Mouse (Mus musculus): ENCODE results near the gene Slc16a14. TPM values are rescaled to one million over a fixed set of nuclear protein-coding genes. Genes with fewer than 3 reads are reported as not detected.

The Slc16a14 gene
- polyA plus RNA-seq, 1 experiment from 2014 or later = 25.1 TPM

DNA sequence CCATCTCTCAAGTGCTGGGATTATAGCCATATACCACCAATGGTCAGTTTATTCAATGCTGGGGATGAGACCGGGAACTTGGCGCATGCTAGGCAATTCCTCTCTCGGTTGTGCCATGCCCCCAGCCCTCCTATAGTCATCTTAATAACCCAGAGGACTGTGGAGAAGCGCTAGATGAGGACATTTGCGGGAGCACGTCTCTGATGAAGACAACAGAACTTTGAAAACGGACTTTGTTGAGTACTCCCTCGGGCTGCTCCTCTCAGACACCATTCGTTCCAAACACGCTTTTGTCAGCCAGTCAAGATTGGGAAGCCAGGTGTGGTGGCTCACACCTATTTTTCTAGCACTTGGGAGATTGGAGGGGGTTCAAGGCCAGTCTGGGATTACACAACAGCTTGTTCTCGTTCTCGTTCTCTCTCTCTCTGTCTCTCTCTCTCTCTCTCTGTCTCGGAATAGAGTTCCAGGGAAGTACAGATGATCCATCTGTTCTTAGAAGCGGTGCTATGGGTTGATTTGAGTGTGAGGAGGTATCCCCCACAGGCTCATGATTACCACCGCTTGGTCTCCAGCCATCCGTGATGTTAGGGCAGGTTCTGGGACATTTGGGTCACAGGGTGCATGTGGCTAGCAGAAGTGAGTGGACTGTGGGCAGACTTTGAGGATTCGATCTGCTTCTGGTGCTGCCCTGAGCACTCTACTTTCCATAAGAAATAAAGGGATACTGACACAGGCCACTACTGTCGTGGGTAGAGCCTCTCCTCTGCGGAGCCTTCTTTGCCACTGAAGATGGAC lies 2.0 kb upstream of the Slc16a14 start:
- H3K36me3 ChIP-seq (replicated peaks) = no peaks in the 10 kb centered on the region
- H3K4me2 ChIP-seq = no peak overlapping the region
- H3K27ac ChIP-seq = no peak overlapping the region
- no peak overlapping the region for H3K4me3 ChIP-seq
- WGBS = 93% methylated on average over 19 of the region's 19 CpGs
- peaks cover 19% of the 10 kb centered on the region for H3K4me1 ChIP-seq
- no peaks in the 10 kb centered on the region for H3K27me3 ChIP-seq (replicated peaks)
- ATAC-seq (replicated peaks) = no peak
- H3K9ac ChIP-seq = no peak overlapping the region
- no peaks in the 10 kb centered on the region for H3K9me3 ChIP-seq

DNA sequence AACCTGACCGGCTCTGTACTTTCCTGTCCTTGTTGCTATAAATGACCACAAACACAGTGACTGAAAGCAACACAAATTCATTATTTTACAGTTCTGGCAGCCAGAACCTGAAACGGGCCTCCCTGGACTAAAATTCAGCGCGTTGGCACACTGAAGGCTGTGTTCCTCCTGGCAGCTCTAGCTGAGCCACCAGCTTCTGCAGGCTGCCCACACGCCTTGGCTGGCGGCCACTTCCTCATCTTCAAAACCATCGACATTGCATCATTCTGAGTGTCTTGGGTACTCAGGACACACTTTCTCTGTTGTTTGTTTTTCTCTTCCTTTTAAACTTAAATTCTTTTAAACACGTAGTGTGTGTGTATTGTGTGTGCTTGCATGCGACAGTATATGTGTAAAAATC lies 734 bp upstream of the Slc16a14 start:
- Histone ChIP-seq H3K4me2 (peak overlapping the region; percentile 54), H3K4me1 (peaks cover 19% of the 10 kb centered on the region), H3K9me3 (no peaks in the 10 kb centered on the region), H3K27ac (peak overlapping the region; percentile 92), H3K27me3 (replicated peaks) (no peaks in the 10 kb centered on the region), H3K9ac (0 out of 2 replicates have a peak overlapping the region, but pooled peaks have one; percentile 80), H3K36me3 (replicated peaks) (no peaks in the 10 kb centered on the region), H3K4me3 (peak overlapping the region; percentile 66)
- ATAC-seq (replicated peaks) = no peak
- 71% methylated on average over 9 of the region's 9 CpGs for WGBS

DNA sequence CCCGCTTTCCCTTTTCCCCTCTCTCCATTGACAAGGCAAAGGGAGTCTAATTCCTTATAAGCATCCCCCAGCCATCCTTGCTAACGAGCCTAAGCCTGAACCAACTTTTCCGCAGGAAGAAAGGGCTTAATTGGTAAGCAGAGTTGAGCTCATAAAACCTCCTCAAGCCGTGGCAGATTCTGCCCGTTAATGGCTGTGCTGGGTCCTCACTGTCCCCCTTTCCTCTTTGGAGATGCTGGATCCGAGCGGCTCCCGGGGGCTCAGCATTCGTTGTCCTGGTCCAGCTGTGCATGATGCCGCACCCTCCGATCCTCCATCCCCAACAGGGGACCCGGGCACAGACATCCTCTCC lies 807 bp downstream of the Slc16a14 start:
- no peak for ATAC-seq (replicated peaks)
- Histone ChIP-seq H3K9ac (peak overlapping the region; percentile 80), H3K4me3 (peak overlapping the region; percentile 66), H3K9me3 (no peaks in the 10 kb centered on the region), H3K36me3 (replicated peaks) (peaks cover 1% of the 10 kb centered on the region), H3K27ac (peak overlapping the region; percentile 92), H3K4me2 (peak overlapping the region; percentile 54), H3K4me1 (peaks cover 19% of the 10 kb centered on the region), H3K27me3 (replicated peaks) (no peaks in the 10 kb centered on the region)
- WGBS = 1% methylated on average over 12 of the region's 12 CpGs

DNA sequence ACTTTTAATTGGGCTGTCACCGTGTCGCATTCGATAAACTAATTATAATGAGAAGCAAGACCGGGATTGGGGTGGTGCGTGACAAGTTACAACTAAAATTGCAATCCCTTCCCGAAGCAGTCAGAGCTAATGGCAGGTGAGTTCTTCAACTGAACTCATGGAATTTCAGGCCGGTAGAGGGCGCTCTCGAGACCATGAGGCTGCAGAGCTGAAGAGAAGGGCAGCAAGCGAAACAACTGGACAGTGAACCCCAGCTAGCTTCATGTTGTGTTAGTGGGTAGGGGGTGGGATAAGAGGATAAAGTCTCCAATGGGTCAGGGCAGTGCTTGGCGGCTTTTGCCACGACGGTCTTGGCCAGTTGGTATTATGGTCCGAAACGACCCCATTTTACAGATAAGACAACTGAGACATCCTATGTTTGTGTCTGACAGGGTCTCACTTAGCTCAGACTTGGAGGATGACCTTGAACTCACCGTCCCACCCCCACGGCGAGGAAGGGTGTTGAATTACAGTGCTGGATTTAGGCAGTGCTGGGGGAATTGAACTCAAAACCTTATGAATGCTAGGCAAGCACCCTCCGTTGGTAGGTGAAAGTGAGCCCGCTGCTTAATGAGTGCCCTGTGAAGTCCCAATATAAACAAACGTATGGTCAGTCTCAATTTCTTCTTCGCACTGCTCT lies 1.3 kb downstream of the Slc16a14 start:
- Histone ChIP-seq H3K27ac (peak overlapping the region; percentile 92), H3K9me3 (no peaks in the 10 kb centered on the region), H3K4me2 (peak overlapping the region; percentile 54), H3K9ac (peak overlapping the region; percentile 80), H3K4me3 (peak overlapping the region; percentile 66), H3K36me3 (replicated peaks) (peaks cover 3% of the 10 kb centered on the region), H3K27me3 (replicated peaks) (no peaks in the 10 kb centered on the region), H3K4me1 (peaks cover 19% of the 10 kb centered on the region)
- ATAC-seq (replicated peaks) = peak; percentile 25
- 7% methylated on average over 22 of the region's 22 CpGs for WGBS

DNA sequence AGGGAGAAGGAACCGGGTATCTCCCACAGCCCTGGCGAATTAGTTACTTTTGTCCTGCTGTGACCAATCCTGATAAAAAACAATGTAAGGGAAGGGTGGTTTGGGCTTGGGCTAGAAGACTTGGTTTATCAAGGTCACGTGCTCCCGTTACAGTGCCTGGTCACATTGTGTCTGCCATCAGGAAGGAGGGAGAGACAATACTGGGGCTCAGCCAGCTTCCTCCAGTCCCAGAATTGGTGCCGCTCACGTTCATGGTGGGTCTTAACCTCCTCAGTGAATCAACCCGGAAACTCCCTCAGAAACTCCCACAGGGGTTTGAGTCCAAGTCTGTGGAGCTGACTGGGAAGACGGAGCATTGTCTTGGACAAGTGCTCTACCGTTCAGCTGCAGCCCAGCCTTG lies 9.3 kb downstream of the Slc16a14 start:
- H3K27ac ChIP-seq = no peak overlapping the region
- peaks cover 12% of the 10 kb centered on the region for H3K36me3 ChIP-seq (replicated peaks)
- ATAC-seq (replicated peaks) = no peak
- no peaks in the 10 kb centered on the region for H3K4me1 ChIP-seq
- H3K4me2 ChIP-seq = no peak overlapping the region
- no peaks in the 10 kb centered on the region for H3K9me3 ChIP-seq
- H3K9ac ChIP-seq = no peak overlapping the region
- H3K27me3 ChIP-seq (replicated peaks) = no peaks in the 10 kb centered on the region
- WGBS = 78% methylated on average over 9 of the region's 9 CpGs
- no peak overlapping the region for H3K4me3 ChIP-seq

DNA sequence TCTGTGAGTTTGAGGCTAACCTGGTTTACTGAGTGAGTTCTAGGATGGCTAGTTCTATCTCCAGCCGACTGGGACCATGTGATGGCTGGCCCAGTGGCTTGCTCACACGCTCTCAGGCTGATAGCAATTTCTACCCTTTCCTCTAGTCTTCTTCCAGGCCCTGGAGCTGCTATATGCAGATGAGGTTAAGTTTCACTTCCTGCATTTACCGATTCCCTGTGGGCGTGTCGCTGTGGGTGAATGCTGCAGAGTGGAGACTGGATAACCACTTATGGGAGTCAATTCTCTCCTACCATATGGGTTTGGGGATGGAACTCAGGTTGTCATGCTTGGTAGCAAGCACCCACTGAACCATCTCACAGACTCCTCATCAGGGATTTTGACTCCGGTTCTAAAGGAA lies 10.8 kb downstream of the Slc16a14 start:
- H3K27ac ChIP-seq = no peak overlapping the region
- no peak overlapping the region for H3K4me3 ChIP-seq
- no peaks in the 10 kb centered on the region for H3K27me3 ChIP-seq (replicated peaks)
- no peaks in the 10 kb centered on the region for H3K9me3 ChIP-seq
- no peak overlapping the region for H3K9ac ChIP-seq
- H3K4me1 ChIP-seq = no peaks in the 10 kb centered on the region
- 85% methylated on average over 6 of the region's 6 CpGs for WGBS
- H3K36me3 ChIP-seq (replicated peaks) = peaks cover 15% of the 10 kb centered on the region
- H3K4me2 ChIP-seq = no peak overlapping the region
- no peak for ATAC-seq (replicated peaks)

DNA sequence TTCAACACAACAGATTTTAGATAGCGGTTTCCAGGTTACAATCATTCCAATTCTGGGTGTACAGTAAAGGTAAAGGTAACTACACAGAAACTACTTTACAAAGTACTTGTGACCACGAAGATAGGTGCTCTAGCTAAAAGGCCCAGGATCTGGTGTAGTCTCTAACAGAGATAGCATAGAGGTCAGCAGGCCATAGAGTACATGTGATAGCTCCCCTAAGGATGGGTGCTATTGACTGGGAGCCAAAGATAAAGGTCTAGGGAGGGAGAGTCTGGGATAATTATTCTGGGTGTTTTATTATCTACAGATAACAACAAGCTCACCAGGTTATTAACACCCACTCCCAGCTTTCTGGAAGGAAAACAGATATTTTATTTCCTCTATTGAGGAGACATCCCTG lies 11.5 kb downstream of the Slc16a14 start:
- ATAC-seq (replicated peaks) = no peak
- H3K4me1 ChIP-seq = no peaks in the 10 kb centered on the region
- H3K36me3 ChIP-seq (replicated peaks) = peaks cover 16% of the 10 kb centered on the region
- H3K27ac ChIP-seq = no peak overlapping the region
- H3K4me2 ChIP-seq = no peak overlapping the region
- H3K4me3 ChIP-seq = no peak overlapping the region
- H3K9me3 ChIP-seq = no peaks in the 10 kb centered on the region
- H3K27me3 ChIP-seq (replicated peaks) = no peaks in the 10 kb centered on the region
- 87% methylated on average over 2 of the region's 2 CpGs for WGBS
- no peak overlapping the region for H3K9ac ChIP-seq

DNA sequence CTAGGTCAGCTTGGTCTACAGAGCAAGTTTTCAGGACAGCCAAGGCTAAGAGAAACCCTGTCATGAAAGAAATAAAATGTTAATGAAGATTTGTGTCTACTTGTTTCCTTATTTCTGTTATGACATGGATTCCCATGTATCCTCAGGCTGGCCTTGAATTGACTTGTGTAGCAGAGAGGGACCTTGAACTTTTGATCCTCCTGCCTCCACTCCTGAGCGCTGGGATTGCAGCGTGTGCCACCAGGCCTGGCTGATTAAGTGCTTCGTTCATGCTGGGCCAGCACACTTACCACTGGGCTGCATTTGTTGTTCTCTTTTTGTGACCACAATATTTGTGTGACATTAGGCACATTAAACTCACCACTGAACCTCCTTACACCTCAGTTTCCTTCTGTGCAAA lies 16.1 kb downstream of the Slc16a14 start:
- Histone ChIP-seq H3K4me3 (no peak overlapping the region), H3K27ac (no peak overlapping the region), H3K36me3 (replicated peaks) (peaks cover 7% of the 10 kb centered on the region; the same call in 1 of the 2 replicates), H3K4me2 (no peak overlapping the region), H3K9me3 (no peaks in the 10 kb centered on the region), H3K4me1 (no peaks in the 10 kb centered on the region), H3K9ac (no peak overlapping the region), H3K27me3 (replicated peaks) (no peaks in the 10 kb centered on the region)
- no peak for ATAC-seq (replicated peaks)
- WGBS = 90% methylated on average over 3 of the region's 3 CpGs

DNA sequence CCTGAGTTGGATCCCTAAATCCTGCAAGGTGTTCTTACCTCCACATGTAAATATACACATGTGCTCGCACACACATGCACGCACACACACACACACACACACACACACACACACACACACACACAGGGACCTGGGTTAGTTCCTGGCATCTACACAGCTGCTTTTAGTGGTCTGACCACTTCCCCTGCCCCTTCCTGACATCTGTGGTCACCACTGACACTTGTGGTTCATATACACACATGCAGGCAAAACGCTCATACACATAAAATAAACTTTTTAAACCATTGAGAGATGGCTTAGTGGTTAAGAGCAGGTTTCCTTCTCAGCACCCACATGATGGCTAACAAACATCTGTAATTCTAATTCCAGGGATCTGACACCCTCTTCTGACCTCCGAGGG lies 19.9 kb downstream of the Slc16a14 start:
- no peak for ATAC-seq (replicated peaks)
- Histone ChIP-seq H3K9ac (no peak overlapping the region), H3K9me3 (no peaks in the 10 kb centered on the region), H3K27ac (no peak overlapping the region), H3K4me2 (no peak overlapping the region), H3K4me1 (peaks cover 6% of the 10 kb centered on the region; the same call in 1 of the 2 replicates), H3K36me3 (replicated peaks) (peaks cover 20% of the 10 kb centered on the region), H3K27me3 (replicated peaks) (no peaks in the 10 kb centered on the region), H3K4me3 (no peak overlapping the region)
- WGBS = 91% methylated on average over 4 of the region's 4 CpGs

DNA sequence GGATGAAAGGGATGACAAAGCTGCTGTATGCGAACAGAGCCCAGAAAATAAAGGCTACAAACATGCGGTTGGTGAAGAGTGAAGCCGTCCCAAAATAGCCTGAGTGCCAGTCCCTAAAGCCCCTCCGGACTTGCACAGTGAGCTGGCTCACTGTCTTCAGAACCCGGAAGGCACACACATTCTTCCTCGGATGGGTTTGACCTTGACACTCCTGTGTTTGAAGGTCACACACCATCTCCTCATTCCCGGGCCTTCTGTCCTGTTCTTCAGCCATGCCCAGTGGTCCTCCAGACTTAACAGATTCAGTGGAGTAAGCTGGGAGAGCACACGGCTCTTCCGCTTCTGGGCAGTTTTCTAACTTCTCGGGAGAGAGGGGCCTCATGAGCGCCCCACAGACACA lies 22.4 kb downstream of the Slc16a14 start:
- no peaks in the 10 kb centered on the region for H3K27me3 ChIP-seq (replicated peaks)
- no peak for ATAC-seq (replicated peaks)
- H3K9me3 ChIP-seq = no peaks in the 10 kb centered on the region
- no peak overlapping the region for H3K4me3 ChIP-seq
- no peak overlapping the region for H3K4me2 ChIP-seq
- H3K36me3 ChIP-seq (replicated peaks) = peaks cover 16% of the 10 kb centered on the region
- WGBS = 98% methylated on average over 11 of the region's 11 CpGs
- H3K9ac ChIP-seq = no peak overlapping the region
- peaks cover 6% of the 10 kb centered on the region for H3K4me1 ChIP-seq
- no peak overlapping the region for H3K27ac ChIP-seq

DNA sequence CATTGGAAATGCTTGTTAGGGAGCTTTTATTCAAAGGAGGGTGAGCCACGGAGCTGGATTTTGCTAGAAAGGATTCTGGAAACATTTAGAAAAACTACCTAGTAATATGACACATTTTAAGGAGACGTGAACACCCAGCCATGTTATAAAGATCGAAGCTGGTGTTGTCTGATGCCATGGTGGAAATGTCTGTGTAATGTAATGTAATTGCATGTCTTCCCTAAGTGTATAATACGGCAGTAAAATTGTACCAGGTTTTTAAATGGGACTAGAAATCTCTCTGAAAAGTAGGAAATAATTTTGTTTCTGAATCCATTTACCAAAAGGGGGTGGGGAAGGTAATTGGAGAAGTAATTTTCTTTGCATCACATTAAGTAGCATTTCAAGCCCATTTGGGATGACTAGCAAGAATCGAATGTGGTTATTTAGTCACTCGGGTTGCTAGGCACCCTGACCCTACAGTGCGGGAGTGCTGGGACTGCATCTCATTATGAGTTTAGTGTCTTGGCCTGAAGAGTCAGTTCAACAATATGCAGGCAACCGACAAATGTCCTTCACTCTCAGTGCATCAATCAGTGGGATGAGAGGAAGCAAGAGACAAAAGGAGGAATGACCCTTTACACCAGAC lies 24.6 kb downstream of the Slc16a14 start:
- H3K27ac ChIP-seq = 0 out of 2 replicates have a peak overlapping the region, but pooled peaks have one; percentile 3
- no peak overlapping the region for H3K9ac ChIP-seq
- no peaks in the 10 kb centered on the region for H3K27me3 ChIP-seq (replicated peaks)
- peak; percentile 48; the same call in 1 of the 2 replicates for ATAC-seq (replicated peaks)
- H3K4me2 ChIP-seq = no peak overlapping the region
- peaks cover 16% of the 10 kb centered on the region for H3K36me3 ChIP-seq (replicated peaks)
- H3K9me3 ChIP-seq = no peaks in the 10 kb centered on the region
- WGBS = 43% methylated on average over 8 of the region's 8 CpGs
- no peak overlapping the region for H3K4me3 ChIP-seq
- peaks cover 6% of the 10 kb centered on the region for H3K4me1 ChIP-seq

DNA sequence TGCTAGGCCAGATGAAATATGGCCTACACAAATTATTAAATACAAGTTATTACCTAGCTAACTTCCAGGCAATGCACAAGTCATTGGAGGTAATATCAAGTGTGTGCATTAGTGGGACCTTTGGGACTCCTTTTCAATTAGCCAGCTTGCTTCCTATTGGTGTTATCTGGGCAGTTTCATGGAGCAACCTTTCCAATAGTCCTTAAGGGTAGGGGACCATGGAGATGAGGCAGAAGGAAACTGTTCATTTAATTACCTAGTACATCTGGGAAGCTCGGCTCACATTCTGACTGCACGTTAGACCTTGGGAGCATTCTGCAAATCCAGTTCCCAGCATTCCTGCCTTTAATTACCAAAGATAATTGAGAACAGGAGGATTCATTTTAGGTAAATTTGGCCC lies 30.5 kb downstream of the Slc16a14 start:
- ATAC-seq (replicated peaks) = no peak
- no peak overlapping the region for H3K4me2 ChIP-seq

More for the DNA sequence above, 30.5 kb downstream of the Slc16a14 start:
- no peaks in the 10 kb centered on the region; the same call in 1 of the 2 replicates for H3K4me1 ChIP-seq
- no peaks in the 10 kb centered on the region for H3K9me3 ChIP-seq
- H3K4me3 ChIP-seq = no peak overlapping the region
- H3K27ac ChIP-seq = no peak overlapping the region
- no peak overlapping the region for H3K9ac ChIP-seq
- 87% methylated on average over 2 of the region's 2 CpGs for WGBS
- no peaks in the 10 kb centered on the region for H3K27me3 ChIP-seq (replicated peaks)
- 0 out of 2 replicates have a peak, but pooled peaks cover 3% of the 10 kb centered on the region for H3K36me3 ChIP-seq (replicated peaks)
